Mouse (Mus musculus) testis, adult 2 months (tissue): Measurements from ENCODE around the gene S100pbp.

Experiments
- CTCF ChIP-seq: fragments of 200-500 bp; IDR thresholded peaks from 2 replicates; pipeline ENCODE4 v1.5.1; 2012; ENCODE audit warnings: low read depth, mild to moderate bottlenecking, inconsistent platforms, low read length, moderate library complexity; ENCODE audit not compliant: control insufficient read depth, insufficient read depth, insufficient replicate concordance
- POLR2A ChIP-seq: fragments of 200-500 bp; IDR thresholded peaks from 2 replicates; pipeline ENCODE4 v1.6.1; 2012; ENCODE audit warnings: low read depth, mild to moderate bottlenecking, inconsistent platforms, low read length, moderate library complexity; ENCODE audit not compliant: control insufficient read depth

- TF ChIP-seq CTCF (no peak), POLR2A (no peak)
Measured at GRCm38 (mm10) chr4:129223421-129224281, 34.1 kb upstream of the S100pbp start.
